In the genomic region with DNA sequence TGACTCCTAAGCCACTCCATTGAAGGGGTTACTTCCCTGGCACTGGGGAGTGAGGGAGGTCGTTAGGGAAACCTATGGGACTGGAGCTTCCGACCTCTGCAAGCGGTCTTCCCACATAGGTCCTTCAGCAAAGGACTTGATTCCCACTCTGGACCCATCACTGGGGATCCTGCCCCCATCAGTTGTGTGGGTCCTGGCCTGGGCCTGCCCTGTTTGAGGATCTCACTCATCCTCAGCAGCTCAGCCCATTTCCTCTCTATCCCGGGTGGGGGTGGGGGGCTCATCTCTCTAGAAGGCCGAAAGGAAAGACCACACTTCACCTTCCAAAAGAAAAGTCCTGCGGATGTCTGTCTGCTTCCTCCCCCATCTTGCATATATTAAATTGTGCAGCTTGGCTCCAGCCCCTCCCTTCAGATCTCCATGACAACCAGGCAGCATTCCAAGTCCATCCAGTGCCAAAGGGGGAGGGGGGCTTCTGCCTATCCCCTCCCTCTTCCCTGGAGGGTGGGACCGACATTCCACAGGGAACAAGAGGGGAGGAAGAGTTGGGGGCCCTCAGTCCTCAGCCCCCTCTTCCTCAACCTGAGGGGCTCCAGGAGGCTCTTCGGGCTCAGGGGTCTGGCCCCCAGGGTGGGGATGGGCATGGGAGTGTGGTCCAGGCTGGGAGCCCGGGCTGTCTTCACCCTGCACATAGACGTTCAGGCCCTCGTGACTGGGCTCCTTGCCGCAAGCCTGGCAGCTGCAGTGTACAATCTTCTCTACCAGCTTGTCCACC, we compare ENCODE assay signal across 8 mouse cellular contexts. TPM values are rescaled to one million over a fixed set of nuclear protein-coding genes. Genes with fewer than 3 reads are reported as not detected.
DNase-seq lines count a peak whose midpoint lies in the region; ATAC-seq lines count a peak whose summit lies in the region.

No protein-coding gene starts in this region.

- WGBS in liver, embryonic 12.5 days (ENCODE audit: insufficient replicate concordance), result 43% methylated on average over 12 of the region's 12 CpGs
- WGBS in forebrain, embryonic 14.5 days, result 14% methylated on average over 12 of the region's 12 CpGs
- 13% methylated on average over 12 of the region's 12 CpGs for WGBS in midbrain, embryonic 14.5 days

- DNase-seq in cerebellum, postnatal 14 days, result peak; percentile 68 to 84
- DNase-seq in cerebellum, adult 11-12 months, result no peak
- DNase-seq in liver (peak; percentile 45), adipocyte (ENCODE audit: low spot score) (no peak)
- DNase-seq in forebrain, embryonic 14.5 days (ENCODE audit: low spot score), result peak; percentile 93
- DNase-seq in midbrain, embryonic 14.5 days, result peak; percentile 86
- no peak for DNase-seq in spleen, adult 18-20 months

- peaks cover 71% of the 10 kb centered on the region for H3K27me3 ChIP-seq in liver, embryonic 12.5 days (replicated peaks)
- H3K27me3 ChIP-seq in forebrain, embryonic 14.5 days (replicated peaks; ENCODE audit: control insufficient read depth, insufficient read depth, low read length), result no peaks in the 10 kb centered on the region
- no peaks in the 10 kb centered on the region for H3K27me3 ChIP-seq in midbrain, embryonic 14.5 days (ENCODE audit: control insufficient read depth, insufficient read depth, low read length)

- no peaks in the 10 kb centered on the region for H3K36me3 ChIP-seq in liver, embryonic 12.5 days
- H3K36me3 ChIP-seq in forebrain, embryonic 14.5 days (ENCODE audit: control insufficient read depth, insufficient read depth, low read length), result no peaks in the 10 kb centered on the region
- H3K36me3 ChIP-seq in midbrain, embryonic 14.5 days (ENCODE audit: control insufficient read depth, insufficient read depth, low read length), result no peaks in the 10 kb centered on the region

- no peak overlapping the region for H3K4me3 ChIP-seq in liver, embryonic 12.5 days
- H3K4me3 ChIP-seq in forebrain, embryonic 14.5 days (ENCODE audit: low read depth, low read length), result no peak overlapping the region
- H3K4me3 ChIP-seq in midbrain, embryonic 14.5 days (replicated peaks; ENCODE audit: low read depth, low read length), result no peak overlapping the region

- no peak overlapping the region for H3K27ac ChIP-seq in liver, embryonic 12.5 days
- H3K27ac ChIP-seq in forebrain, embryonic 14.5 days (ENCODE audit: low read depth, low read length), result no peak overlapping the region; the same call in 1 of the 2 replicates
- H3K27ac ChIP-seq in midbrain, embryonic 14.5 days (replicated peaks; ENCODE audit: low read depth, low read length), result peak overlapping the region; percentile 45; the same call in 1 of the 2 replicates

- no peaks in the 10 kb centered on the region for H3K9me3 ChIP-seq in liver, embryonic 12.5 days (replicated peaks)
- no peaks in the 10 kb centered on the region for H3K9me3 ChIP-seq in forebrain, embryonic 14.5 days (replicated peaks; ENCODE audit: control insufficient read depth, low read length)
- no peaks in the 10 kb centered on the region for H3K9me3 ChIP-seq in midbrain, embryonic 14.5 days (ENCODE audit: control insufficient read depth, low read length)

- no peaks in the 10 kb centered on the region for H3K4me1 ChIP-seq in liver, embryonic 12.5 days
- peaks cover 16% of the 10 kb centered on the region for H3K4me1 ChIP-seq in forebrain, embryonic 14.5 days (ENCODE audit: control insufficient read depth, insufficient read depth, low read length)
- peaks cover 18% of the 10 kb centered on the region for H3K4me1 ChIP-seq in midbrain, embryonic 14.5 days (ENCODE audit: control insufficient read depth, insufficient read depth, low read length)

- no peak overlapping the region for H3K4me2 ChIP-seq in liver, embryonic 12.5 days
- H3K4me2 ChIP-seq in forebrain, embryonic 14.5 days (ENCODE audit: low read length), result peak overlapping the region; percentile 32
- peak overlapping the region; percentile 34 for H3K4me2 ChIP-seq in midbrain, embryonic 14.5 days (ENCODE audit: low read length)

- no peak for ATAC-seq in liver, embryonic 12.5 days
- peak; percentile 70 for ATAC-seq in forebrain, embryonic 14.5 days
- peak; percentile 62 for ATAC-seq in midbrain, embryonic 14.5 days (ENCODE audit: low FRiP score, low TSS enrichment)

- H3K9ac ChIP-seq in liver, embryonic 12.5 days, result no peak overlapping the region
- peak overlapping the region; percentile 25; the same call in 1 of the 2 replicates for H3K9ac ChIP-seq in forebrain, embryonic 14.5 days (ENCODE audit: low read length)
- 0 out of 2 replicates have a peak overlapping the region, but pooled peaks have one; percentile 23 for H3K9ac ChIP-seq in midbrain, embryonic 14.5 days (replicated peaks; ENCODE audit: low read length)

RNA-seq across cellular contexts. Expression of gene Htr6, which starts 7.6 kb away (rescaled TPM):
- 0.10 TPM in 1 of 2 replicates, not detected in the other for polyA plus RNA-seq in liver, embryonic 12.5 days (2016; fragmentation: Nextera tagmentation; extraction: Ambion mirVana)
- polyA plus RNA-seq in forebrain, embryonic 14.5 days (2014; fragmentation: Nextera tagmentation; extraction: Ambion mirVana), result 0.30 TPM in 2 replicates
- 0.32 and 0.57 TPM in 2 replicates for polyA plus RNA-seq in midbrain, embryonic 14.5 days (2014; fragmentation: Nextera tagmentation; extraction: Ambion mirVana)

RNA-seq across cellular contexts. Expression of gene Nbl1, which starts 9.8 kb away (rescaled TPM):
- polyA plus RNA-seq in liver, embryonic 12.5 days (2016; fragmentation: Nextera tagmentation; extraction: Ambion mirVana), result 2.1 and 2.5 TPM in 2 replicates
- polyA plus RNA-seq in forebrain, embryonic 14.5 days (2014; fragmentation: Nextera tagmentation; extraction: Ambion mirVana), result 22.3 and 29.8 TPM in 2 replicates
- polyA plus RNA-seq in midbrain, embryonic 14.5 days (2014; fragmentation: Nextera tagmentation; extraction: Ambion mirVana), result 12.8 and 27.5 TPM in 2 replicates

RNA-seq across cellular contexts. Expression of gene Minos1, which starts 47.9 kb away (rescaled TPM):
- 401 and 406 TPM in 2 replicates for polyA plus RNA-seq in liver, embryonic 12.5 days (2016; fragmentation: Nextera tagmentation; extraction: Ambion mirVana)
- polyA plus RNA-seq in forebrain, embryonic 14.5 days (2014; fragmentation: Nextera tagmentation; extraction: Ambion mirVana), result 411 and 472 TPM in 2 replicates
- polyA plus RNA-seq in midbrain, embryonic 14.5 days (2014; fragmentation: Nextera tagmentation; extraction: Ambion mirVana), result 346 and 393 TPM in 2 replicates

Comparison
In these comparisons a context has a peak if more than half of its experiments do, and no peak if none do; other contexts are left out.
1. DNase-seq: peak in cerebellum, postnatal 14 days (2 of 2), liver (single experiment), forebrain, embryonic 14.5 days (single experiment) and midbrain, embryonic 14.5 days (single experiment); none in cerebellum, adult 11-12 months (single experiment), adipocyte (single experiment) and spleen, adult 18-20 months (0 of 2).